Mouse (Mus musculus): ENCODE measurements around the gene Doc2b.

GRCm38 (mm10) chr11:75841503-75841902 is 45.7 kb upstream of the Doc2b start:
- TF ChIP-seq CTCF (IDR thresholded peaks at IDR 0.05; ENCODE audit: low read depth) (no peak), EP300 (optimal IDR thresholded peaks at IDR 0.05) (no peak)
